Mouse (Mus musculus) stomach, embryonic 15.5 days (tissue): ENCODE results near the gene Fbp2. TPM values are rescaled to one million over a fixed set of nuclear protein-coding genes. Genes with fewer than 3 reads are reported as not detected.

ENCODE experiments used
- ATAC-seq: fragments of 200-750 bp; cut with Nextera tagmentation; 2 replicates; pipeline ENCODE4 v1.8.0; 2017; ENCODE audit warnings: low read depth, moderate number of reproducible peaks, moderate TSS enrichment; ENCODE audit not compliant: insufficient read depth, low FRiP score
- H3K27ac ChIP-seq: fragments of 300-500 bp; sonication (generic); 2 replicates; pipeline ENCODE4 v1.5.1; 2015; ENCODE audit warnings: mild to moderate bottlenecking, inconsistent platforms
- H3K27me3 ChIP-seq: fragments of 300-500 bp; sonication (generic); replicated peaks from 2 replicates; pipeline ENCODE4 v1.6.1; 2015; ENCODE audit warnings: inconsistent platforms
- H3K36me3 ChIP-seq: fragments of 300-500 bp; sonication (generic); 2 replicates; pipeline ENCODE4 v1.6.1; 2015; ENCODE audit warnings: inconsistent platforms
- H3K4me1 ChIP-seq: fragments of 300-500 bp; sonication (generic); 2 replicates; pipeline ENCODE4 v1.6.1; 2015; ENCODE audit warnings: inconsistent platforms
- H3K4me2 ChIP-seq: fragments of 300-500 bp; sonication (generic); 2 replicates; pipeline ENCODE4 v1.6.1; 2015; ENCODE audit warnings: mild to moderate bottlenecking, inconsistent platforms
- H3K4me3 ChIP-seq: fragments of 300-500 bp; sonication (generic); replicated peaks from 2 replicates; pipeline ENCODE4 v1.5.1; 2015; ENCODE audit warnings: inconsistent platforms
- H3K9ac ChIP-seq: fragments of 300-500 bp; sonication (generic); 2 replicates; pipeline ENCODE4 v1.6.1; 2015; ENCODE audit warnings: inconsistent platforms
- H3K9me3 ChIP-seq: fragments of 300-500 bp; sonication (generic); 2 replicates; pipeline ENCODE4 v1.6.1; 2016; ENCODE audit warnings: inconsistent platforms
- WGBS: fragments of 180-500 bp; shearing (Covaris S2); methylation state at CpG from one replicate; pipeline ENCODE4 v1.1.7; 2015; 5-methylcytosine and 5-hydroxymethylcytosine counted together
- polyA plus RNA-seq: library from polyadenylated mRNA; unstranded; fragments of >200 nt; fragmentation: Nextera tagmentation; extraction: Ambion mirVana; gene quantifications from 2 replicates; pipeline ENCODE4 v1.2.1, GENCODE M21; 2015

Fbp2 gene
- 87.8 and 98.7 TPM in 2 replicates for polyA plus RNA-seq

DNA sequence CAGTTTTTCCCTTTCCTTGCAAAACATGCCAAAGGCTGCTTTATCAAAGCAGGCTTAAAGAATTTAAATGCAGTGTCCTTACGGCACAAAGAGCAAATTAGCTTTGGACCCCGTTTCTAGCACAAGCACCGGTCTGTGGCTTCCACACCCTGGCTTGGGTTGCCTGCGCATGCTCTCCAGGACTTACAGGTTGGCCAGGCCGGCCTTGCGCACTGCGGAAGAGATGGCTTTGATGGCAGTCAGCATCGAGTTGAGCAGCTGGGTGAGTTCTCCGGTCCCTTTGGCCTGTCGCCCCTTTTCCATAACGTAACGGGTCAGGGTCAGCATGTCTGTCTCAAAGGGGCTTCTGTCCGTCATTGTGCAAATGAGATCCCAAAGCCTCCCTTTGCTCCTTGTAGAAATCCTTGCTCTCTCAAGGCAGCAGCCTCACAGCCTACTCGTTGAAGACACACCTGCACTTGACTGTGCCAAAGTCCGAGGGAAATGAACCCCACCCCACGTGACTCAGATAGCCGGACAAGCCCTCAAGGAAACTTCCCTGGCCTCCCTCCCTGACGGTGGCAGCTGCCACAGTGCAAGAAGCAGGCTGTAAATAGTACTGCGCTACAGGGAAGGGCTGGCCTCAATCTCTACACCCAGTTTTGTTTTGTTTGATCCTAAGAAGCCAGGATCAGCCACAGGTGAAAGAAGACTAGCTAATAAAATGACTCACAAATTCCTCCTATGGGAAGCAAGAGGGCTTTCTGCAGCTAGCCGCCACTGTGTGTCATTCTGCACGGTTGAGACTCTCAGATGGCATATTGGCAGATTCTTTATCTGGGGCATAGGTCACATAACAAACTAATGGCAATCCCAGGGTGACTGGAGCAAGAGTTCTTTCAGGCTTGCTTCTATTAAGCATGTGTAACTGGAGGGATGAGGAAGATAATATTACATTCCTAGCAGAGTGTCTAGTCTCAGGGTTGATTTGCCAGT, at the start of gene Fbp2:
Gene Fbp2, minus strand, starts transcription at position 482 of the 975 bp plus-strand sequence.
- Histone ChIP-seq H3K4me2 (peak within 1 kb of the TSS; percentile 34), H3K9me3 (no peaks in the 10 kb centered on the region), H3K36me3 (no peaks in the 10 kb centered on the region), H3K27me3 (no peaks in the 10 kb centered on the region), H3K4me1 (peaks cover 6% of the 10 kb centered on the region; the same call in 1 of the 2 replicates), H3K9ac (no peak within 1 kb of the TSS), H3K27ac (peak within 1 kb of the TSS; percentile 76), H3K4me3 (peak within 1 kb of the TSS; percentile 9; the same call in 1 of the 2 replicates)
- peak; percentile 84 for ATAC-seq
- 60% methylated on average over 21 of the region's 21 CpGs for WGBS

DNA sequence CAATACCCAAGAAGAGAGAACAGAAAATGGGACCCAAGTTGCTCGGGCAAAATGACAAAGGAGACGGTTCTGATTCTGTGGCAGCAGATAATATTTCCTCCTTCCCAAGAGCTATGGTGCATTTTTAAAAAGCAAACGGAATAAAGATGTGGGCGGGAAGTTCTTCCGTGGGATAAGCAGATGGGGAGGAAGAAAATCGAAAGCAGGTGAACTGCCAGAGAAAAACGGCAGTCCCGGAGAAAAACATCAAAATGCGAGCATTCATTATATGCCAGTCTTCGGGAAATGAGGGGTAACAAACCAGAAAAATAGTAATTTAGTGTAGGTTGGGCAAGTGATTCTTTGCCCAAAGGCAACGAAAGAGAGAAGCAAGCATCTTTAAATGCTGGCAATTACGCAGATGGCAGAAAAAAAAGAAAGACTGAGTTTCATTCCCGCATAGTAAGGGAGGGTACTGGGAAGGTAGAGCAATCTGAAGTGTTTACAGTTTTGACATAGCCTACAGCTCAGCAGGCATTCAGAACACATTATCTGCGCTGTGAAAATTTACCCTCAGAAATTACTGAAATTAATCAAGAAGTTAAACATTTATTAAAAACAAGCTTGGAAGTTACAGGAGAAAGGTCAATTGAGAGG, 49.4 kb upstream of the Fbp2 start:
- H3K27ac ChIP-seq: peak overlapping the region; percentile 48; the same call in 1 of the 2 replicates
- no peaks in the 10 kb centered on the region for H3K9me3 ChIP-seq
- no peak overlapping the region for H3K9ac ChIP-seq
- no peaks in the 10 kb centered on the region for H3K36me3 ChIP-seq
- H3K4me3 ChIP-seq: no peak overlapping the region
- peak; percentile 66; the same call in 1 of the 2 replicates for ATAC-seq
- H3K4me1 ChIP-seq: no peaks in the 10 kb centered on the region; the same call in 1 of the 2 replicates
- 0 out of 2 replicates have a peak overlapping the region, but pooled peaks have one; percentile 6 for H3K4me2 ChIP-seq
- H3K27me3 ChIP-seq: no peaks in the 10 kb centered on the region
- 68% methylated on average over 14 of the region's 14 CpGs for WGBS

DNA sequence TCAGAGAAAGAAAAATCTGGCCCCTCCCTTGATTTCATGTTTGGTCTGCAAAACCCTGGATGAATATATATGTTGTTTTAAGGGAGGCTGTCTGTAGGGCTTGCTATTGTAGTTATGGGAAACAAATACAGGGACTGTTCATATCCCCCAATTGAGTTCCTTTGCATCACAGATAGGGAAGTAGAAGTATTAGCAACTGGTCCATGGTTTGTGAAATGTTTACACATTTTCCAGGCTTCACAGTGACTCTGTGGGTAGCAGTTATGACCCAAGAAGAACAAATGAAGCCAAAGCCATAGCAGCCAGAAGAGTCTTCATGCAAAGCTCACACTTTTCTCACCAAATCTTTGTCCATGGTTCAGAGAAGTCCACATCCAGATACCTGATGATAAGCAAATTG, 42.9 kb upstream of the Fbp2 start:
- no peak overlapping the region for H3K9ac ChIP-seq
- H3K4me1 ChIP-seq: no peaks in the 10 kb centered on the region
- H3K9me3 ChIP-seq: no peaks in the 10 kb centered on the region
- H3K4me3 ChIP-seq: no peak overlapping the region
- H3K4me2 ChIP-seq: no peak overlapping the region
- H3K36me3 ChIP-seq: no peaks in the 10 kb centered on the region
- H3K27me3 ChIP-seq: no peaks in the 10 kb centered on the region
- ATAC-seq: no peak
- H3K27ac ChIP-seq: no peak overlapping the region

DNA sequence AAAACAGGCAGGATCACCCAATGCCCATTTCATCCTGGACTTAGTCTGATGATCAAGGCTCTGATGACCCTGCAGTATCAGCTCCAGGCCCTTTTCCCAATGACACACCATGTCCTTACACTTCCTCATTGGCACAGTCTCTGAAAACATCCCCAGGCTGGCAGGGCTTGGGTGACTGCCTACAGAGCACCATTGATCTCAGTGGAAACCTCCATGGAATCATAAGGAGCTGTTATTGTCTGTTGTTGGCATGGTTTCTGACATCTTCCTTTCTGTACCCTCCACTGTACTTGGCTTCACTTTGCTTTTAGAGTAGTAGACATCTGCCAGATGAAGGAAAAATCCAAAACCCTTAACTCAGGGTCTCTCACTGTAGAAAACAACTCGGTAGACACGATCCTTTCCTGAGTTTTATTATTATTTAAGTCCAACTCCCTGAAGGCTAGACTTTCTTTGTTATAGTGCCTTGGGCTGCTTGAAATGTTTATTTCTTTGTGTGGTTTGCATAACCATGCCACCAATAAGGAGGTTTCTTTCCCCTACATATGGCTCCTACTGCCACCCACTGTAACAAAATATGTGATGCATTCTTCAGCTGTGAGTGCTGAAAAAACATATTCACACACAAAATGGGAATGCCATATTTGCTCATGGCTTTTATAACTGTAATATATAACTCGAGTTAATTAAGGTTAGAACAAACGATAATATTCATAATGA, 39.9 kb upstream of the Fbp2 start:
- Histone ChIP-seq H3K4me1 (no peaks in the 10 kb centered on the region), H3K27ac (no peak overlapping the region), H3K36me3 (no peaks in the 10 kb centered on the region), H3K9ac (no peak overlapping the region), H3K27me3 (no peaks in the 10 kb centered on the region), H3K9me3 (no peaks in the 10 kb centered on the region), H3K4me3 (no peak overlapping the region), H3K4me2 (no peak overlapping the region)
- ATAC-seq: no peak
- WGBS: 87% methylated on average over 4 of the region's 4 CpGs

DNA sequence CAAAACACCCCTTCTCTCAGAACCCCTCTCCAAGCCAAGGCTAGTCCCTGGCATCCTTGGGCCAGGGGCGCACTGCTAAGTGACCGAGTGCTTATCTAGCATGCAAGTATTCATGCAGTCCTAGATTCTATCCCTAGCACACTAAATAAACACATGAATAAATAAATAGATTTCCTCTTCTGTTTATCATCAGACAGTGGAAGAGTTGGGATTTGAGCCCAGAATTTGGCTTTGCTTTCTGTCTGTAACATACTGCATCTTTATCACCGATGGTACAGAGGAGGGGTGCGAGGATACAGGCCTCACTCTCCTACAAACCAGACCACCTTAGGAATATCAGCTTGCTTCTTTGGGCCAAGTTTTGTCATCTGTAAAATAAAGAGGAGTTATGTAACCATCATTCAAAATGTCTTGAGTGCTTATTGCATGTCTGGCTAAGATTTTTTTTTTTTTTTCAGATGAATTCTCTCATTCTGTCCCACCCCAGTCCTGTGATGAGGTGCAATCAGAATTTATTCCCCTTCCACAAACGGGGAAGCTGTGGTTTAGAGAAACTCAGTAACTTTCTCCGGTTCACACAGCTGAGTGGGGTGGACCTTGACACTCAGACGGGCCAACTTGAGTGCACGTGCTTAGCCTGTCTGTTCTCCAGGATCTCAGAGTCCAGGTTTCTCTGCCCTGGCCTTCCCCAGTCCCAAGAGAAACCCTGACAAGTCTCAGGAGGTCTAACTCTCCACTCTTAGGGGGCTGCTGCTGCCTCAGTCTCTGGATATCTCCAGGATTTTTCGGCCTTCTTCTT, 35.0 kb upstream of the Fbp2 start:
- Histone ChIP-seq H3K4me2 (no peak overlapping the region), H3K27ac (no peak overlapping the region), H3K36me3 (no peaks in the 10 kb centered on the region), H3K9me3 (no peaks in the 10 kb centered on the region), H3K4me1 (no peaks in the 10 kb centered on the region), H3K27me3 (peaks cover 5% of the 10 kb centered on the region; the same call in 1 of the 2 replicates), H3K9ac (no peak overlapping the region), H3K4me3 (no peak overlapping the region)
- 0 out of 2 replicates have a peak, but pooled peaks have one; percentile 10 for ATAC-seq
- WGBS: 69% methylated on average over 9 of the region's 9 CpGs

DNA sequence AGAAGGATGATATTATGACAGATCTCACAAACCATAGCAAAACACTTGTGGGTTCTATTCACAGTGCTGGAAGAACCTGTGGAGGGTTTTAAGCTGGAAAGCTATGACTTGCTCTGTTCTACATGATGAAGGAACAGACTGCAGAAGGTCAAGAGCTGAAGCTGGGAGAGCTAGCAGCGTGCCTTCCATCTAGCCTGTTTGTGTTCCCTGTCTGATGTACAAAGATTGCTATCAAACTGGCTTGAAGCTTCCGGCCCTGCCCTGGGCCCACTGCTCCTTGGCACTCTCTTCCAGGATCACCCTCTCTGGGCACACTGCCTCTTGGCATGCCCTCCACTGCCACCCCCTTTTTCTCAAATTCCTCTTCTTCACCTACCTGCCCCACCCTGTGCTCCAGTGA, 31.1 kb upstream of the Fbp2 start:
- no peak for ATAC-seq
- Histone ChIP-seq H3K27ac (no peak overlapping the region), H3K27me3 (peaks cover 16% of the 10 kb centered on the region), H3K36me3 (no peaks in the 10 kb centered on the region), H3K9ac (no peak overlapping the region), H3K4me2 (no peak overlapping the region), H3K4me3 (no peak overlapping the region), H3K4me1 (peaks cover 6% of the 10 kb centered on the region), H3K9me3 (no peaks in the 10 kb centered on the region)
- 61% methylated on average over 2 of the region's 2 CpGs for WGBS

DNA sequence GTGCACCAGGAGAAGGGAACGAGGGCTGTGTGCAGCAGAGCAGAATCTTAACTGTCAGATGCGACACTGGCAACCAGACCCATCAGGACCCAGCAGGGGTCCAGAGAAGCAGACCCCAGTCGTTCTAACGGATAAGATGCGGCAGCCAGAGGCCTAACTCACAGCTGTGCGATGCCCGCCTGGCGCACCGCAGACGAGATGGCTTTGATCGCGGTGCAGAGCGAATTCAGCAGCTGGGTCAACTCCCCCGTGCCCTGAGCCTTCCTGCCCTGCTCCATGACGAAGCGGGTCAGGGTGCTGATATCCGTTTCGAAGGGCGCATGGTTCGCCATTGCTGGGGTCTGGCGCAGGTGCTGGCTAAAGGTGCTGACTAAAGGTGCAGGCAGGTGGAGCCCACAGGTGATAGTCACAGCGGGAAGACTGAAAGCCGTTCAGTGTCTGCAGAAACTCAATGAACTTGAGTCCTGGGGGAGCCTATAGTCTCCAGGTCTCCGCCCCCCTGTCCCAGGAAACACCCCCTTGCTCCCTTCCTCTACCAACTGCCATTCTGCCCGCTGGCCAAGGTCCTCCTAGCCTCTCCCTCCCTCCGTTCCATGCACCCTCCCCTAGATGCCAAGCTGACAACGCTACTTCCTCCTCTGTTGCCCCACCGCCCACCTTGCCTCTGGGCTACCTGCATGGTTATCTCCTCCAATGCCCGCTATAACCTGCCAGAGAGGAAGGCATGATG, 29.7 kb upstream of the Fbp2 start, which contains the start of gene Fbp1:
Gene Fbp1, minus strand, starts transcription at position 571 of the 730 bp plus-strand sequence.
- Histone ChIP-seq H3K9me3 (no peaks in the 10 kb centered on the region), H3K9ac (no peak within 1 kb of the TSS), H3K36me3 (no peaks in the 10 kb centered on the region), H3K4me3 (peak within 1 kb of the TSS; percentile 35), H3K27me3 (peaks cover 16% of the 10 kb centered on the region), H3K4me2 (peak within 1 kb of the TSS; percentile 55), H3K27ac (no peak within 1 kb of the TSS), H3K4me1 (peaks cover 6% of the 10 kb centered on the region)
- peak; percentile 57; the same call in 1 of the 2 replicates for ATAC-seq
- 7% methylated on average over 28 of the region's 29 CpGs for WGBS

DNA sequence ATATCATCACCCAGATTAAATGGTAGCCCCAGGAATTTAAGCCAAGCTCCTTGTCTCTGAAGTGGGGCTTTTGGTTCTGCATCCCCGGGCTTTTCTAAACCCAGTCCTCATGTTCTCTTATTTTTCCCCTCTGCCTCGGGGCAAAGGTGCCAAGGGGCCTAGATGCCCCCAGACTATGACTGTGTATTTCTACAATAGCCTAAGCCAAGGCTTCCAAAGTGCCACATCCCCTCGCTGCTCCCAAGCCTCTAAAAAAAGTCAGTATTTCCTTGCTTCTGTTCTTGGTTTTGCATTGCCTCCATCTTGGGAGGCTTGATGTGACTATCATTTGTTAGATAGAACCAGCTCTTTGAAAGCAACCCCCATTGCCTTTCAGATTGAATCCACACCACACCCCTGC, 26.3 kb upstream of the Fbp2 start:
- no peaks in the 10 kb centered on the region for H3K9me3 ChIP-seq
- no peaks in the 10 kb centered on the region for H3K36me3 ChIP-seq
- 83% methylated on average over 3 of the region's 3 CpGs for WGBS
- ATAC-seq: no peak
- H3K4me2 ChIP-seq: no peak overlapping the region
- no peak overlapping the region for H3K4me3 ChIP-seq
- no peak overlapping the region for H3K9ac ChIP-seq
- no peak overlapping the region for H3K27ac ChIP-seq
- peaks cover 6% of the 10 kb centered on the region for H3K4me1 ChIP-seq
- peaks cover 16% of the 10 kb centered on the region for H3K27me3 ChIP-seq

DNA sequence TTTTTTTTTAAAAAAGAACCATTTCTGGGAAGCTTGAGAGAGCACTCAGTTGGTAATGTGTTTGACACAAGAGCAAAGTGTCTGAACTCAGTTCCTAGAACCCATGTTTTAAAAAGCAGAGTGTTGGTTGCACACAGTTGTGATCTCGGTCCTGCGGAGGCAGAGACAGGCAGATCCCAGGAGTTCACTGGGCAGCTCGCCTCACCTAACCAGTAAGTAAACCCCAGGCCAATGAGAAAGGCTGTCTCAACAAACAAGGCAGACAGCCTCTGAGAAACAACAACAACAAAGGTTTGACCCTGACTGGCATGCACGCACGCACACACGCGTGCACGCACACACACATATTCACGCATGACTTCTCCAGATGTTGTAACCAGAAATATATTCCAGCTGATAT, 25.7 kb upstream of the Fbp2 start:
- no peak overlapping the region for H3K4me3 ChIP-seq
- no peak overlapping the region for H3K27ac ChIP-seq
- 88% methylated on average over 9 of the region's 9 CpGs for WGBS
- H3K4me1 ChIP-seq: peaks cover 6% of the 10 kb centered on the region
- no peaks in the 10 kb centered on the region for H3K36me3 ChIP-seq
- H3K4me2 ChIP-seq: no peak overlapping the region
- peaks cover 16% of the 10 kb centered on the region for H3K27me3 ChIP-seq
- ATAC-seq: no peak
- no peak overlapping the region for H3K9ac ChIP-seq
- H3K9me3 ChIP-seq: no peaks in the 10 kb centered on the region

DNA sequence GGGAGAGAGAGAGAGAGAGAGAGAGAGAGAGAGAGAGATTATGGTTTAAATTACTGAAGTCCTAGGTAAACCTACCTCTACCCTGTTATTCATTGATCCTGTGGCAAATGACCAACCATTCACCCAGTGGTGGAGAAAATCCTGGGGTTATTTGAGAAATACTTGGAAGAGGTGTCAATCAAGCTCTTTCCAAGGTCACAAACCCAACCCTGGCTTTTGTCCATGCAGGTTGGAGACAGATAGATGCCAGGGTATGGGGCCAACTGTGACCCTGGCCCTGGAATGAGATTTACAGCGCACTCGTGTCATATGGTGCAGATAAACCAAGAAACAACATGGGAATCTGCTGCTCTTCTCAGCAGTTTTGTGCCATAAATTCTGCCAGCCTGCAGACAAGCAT, 25.2 kb upstream of the Fbp2 start:
- Histone ChIP-seq H3K36me3 (no peaks in the 10 kb centered on the region), H3K9me3 (no peaks in the 10 kb centered on the region), H3K9ac (no peak overlapping the region), H3K4me1 (peaks cover 6% of the 10 kb centered on the region), H3K27me3 (peaks cover 13% of the 10 kb centered on the region), H3K4me2 (no peak overlapping the region), H3K4me3 (no peak overlapping the region), H3K27ac (no peak overlapping the region)
- no peak for ATAC-seq
- WGBS: 62% methylated on average over 2 of the region's 2 CpGs
